Mouse (Mus musculus) T-helper 17 cell (primary cell): ENCODE results near the gene Tollip.

ENCODE experiments used
- in situ Hi-C, 2 experiments: fragments of 300-600 bp; cut with MboI, MseI; formaldehyde crosslinking; loops; 1 replicate in 1 of 2; 2 replicates in 1 of 2; pipeline ENCODE4 v1.15.1; 2025; ENCODE audit warnings: high pct_unique_total_duplicates in 2 of 2

Tollip gene

GRCm38 (mm10) chr7:141934128-141934898 lies 16.0 kb upstream of the Tollip start:
- in situ Hi-C loops: no loop called here

- in situ Hi-C loops: no loop called here
These were observed 10.3 kb upstream of the Tollip start for GRCm38 (mm10) chr7:141928642-141929041.

DNA sequence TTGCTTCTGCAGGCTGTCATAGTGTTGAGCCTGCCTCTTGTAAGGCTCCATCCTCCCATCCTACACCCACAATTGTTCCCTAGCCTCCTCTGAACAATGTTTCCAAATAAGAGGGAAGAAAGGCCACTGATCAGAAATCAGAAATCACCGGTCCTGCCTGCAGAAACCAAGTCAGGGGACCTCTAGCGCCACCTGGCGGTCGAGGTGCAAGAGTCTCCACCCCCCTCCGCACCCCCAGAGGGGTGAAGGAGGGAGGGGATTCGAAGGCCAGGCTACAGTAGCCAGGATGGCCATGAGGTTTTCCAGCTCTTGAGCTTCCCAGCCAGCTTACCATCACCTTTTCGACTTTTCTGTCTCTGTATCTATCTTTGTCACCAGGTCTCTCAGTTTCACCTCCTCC lies 6.6 kb upstream of the Tollip start:
- in situ Hi-C loops: loop anchor here (5.0 kb wide), 1 partner anchor 168 kb away; no protein-coding TSS in a partner anchor

DNA sequence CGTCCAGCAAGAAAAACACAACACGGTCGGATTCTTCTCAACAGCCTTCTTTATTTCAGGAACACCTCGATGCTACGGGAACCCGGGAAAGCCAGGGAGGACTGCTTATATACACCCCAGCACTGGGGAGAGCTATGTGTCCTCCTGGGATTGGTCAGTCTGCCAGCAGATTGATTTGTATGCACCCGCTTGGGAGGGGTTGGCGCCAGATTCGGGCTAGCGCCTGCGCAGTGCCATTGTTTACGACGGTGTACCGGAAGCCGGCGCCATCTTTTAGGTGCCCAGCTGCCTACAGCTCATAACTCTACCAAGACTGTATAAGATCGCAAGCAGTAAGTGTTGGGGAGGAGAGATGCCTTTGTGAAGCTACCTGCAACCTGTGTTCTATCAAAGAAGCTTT lies 5.8 kb upstream of the Tollip start:
- in situ Hi-C loops: loop anchor here (5.0 kb wide), 1 partner anchor 167 kb away; no protein-coding TSS in a partner anchor

- in situ Hi-C loops: no loop called here
These were observed 7.0 kb downstream of the Tollip start for GRCm38 (mm10) chr7:141911305-141911704.

DNA sequence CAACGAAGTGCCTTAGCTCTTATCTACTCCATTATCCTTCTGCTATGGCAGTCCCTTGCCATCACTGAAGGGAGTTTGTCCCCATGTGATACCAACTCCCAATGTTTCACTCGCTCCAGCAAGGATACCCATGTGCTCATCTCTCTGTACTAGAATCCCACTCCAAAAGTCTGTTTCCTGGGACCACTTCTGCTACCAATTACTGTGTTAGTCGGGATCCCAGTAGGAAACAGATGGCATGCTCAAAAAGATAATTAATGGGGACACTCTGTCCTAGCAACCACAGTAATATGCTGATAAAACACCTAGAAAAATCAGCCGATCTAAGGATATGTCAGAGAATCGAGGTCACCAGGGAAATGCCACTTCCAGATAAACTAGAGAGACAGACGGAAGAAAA lies 9.7 kb downstream of the Tollip start:
- in situ Hi-C loops: no loop called here

GRCm38 (mm10) chr7:141902791-141903190 lies 15.5 kb downstream of the Tollip start:
- in situ Hi-C loops: loop anchor here in 1 of 2 experiments (5.0 kb wide), 3 partner anchors 325 to 490 kb away; partner anchors contain the start of genes Polr2l and Tspan4

DNA sequence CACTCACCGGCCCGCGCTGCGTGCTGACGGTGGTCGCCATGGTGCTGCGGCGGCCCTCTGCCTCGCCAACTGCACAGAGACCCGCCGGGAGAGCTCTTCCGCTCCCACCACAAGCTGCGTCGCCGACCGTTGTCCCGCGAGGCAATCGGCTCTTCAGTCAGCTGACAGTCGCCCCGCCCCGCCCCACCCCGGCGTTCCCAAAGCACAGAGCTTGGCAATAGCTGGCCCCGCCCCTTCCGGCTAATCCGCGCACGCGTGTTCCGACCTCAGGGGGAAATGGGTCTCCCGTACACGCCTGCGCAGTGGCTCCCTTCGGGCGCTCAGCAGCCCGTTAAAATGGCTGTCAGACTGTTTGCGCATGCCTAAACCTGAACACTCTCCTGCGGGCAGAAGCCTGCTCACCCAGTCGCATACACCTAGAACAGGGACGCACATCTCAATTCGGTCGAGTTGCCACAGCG lies 16.0 kb downstream of the Tollip start:
- in situ Hi-C loops: loop anchor here in 1 of 2 experiments (5.0 kb wide), 3 partner anchors 325 to 490 kb away; partner anchors contain the start of genes Polr2l and Tspan4

DNA sequence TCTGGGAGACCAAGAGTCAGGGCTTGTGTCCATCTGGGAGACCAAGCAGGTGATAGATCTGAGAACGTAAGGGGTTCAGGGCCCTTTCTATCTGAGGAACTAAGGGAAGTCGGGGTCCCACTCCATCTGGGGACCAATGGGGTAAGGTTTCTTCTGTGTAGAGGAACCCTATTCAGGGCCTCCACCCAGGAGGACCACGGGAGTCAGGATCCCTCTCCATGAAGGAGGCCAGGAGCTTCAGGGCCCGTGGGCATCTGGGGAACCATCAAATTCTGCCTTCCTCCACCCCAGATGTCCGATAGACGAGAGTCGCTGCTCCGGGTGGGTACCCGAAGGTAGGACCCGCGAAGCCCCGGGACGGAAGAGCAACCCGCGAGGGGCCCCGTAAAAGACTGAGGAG lies 16.5 kb downstream of the Tollip start:
- in situ Hi-C loops: loop anchor here in 1 of 2 experiments (5.0 kb wide), 3 partner anchors 325 to 490 kb away; partner anchors contain the start of genes Polr2l and Tspan4

DNA sequence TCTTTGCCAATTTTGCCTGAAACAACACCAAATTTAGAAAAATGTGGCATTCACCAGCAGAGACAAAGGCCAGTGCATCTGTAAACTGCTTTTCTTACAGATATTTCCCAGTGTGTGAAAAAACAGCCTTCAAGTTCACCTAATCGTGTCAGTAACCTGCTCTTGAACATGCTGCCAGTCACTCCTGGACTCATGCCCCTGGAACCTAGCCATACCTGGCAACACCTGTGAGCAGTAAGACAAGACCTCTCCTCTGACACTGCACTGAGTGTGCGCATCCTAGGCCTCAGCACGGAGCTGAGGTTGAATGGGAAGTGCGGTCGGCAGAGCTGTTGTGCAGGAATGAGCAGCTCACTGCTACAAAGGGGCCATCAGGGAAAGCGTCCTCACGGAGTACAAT lies 26.2 kb downstream of the Tollip start:
- in situ Hi-C loops: no loop called here

- in situ Hi-C loops: no loop called here
These were observed 39.5 kb downstream of the Tollip start for GRCm38 (mm10) chr7:141878813-141879212.

- in situ Hi-C loops: no loop called here
These were observed 43.4 kb downstream of the Tollip start for GRCm38 (mm10) chr7:141874891-141875290.

GRCm38 (mm10) chr7:141870553-141870952 lies 47.8 kb downstream of the Tollip start:
- in situ Hi-C loops: no loop called here

DNA sequence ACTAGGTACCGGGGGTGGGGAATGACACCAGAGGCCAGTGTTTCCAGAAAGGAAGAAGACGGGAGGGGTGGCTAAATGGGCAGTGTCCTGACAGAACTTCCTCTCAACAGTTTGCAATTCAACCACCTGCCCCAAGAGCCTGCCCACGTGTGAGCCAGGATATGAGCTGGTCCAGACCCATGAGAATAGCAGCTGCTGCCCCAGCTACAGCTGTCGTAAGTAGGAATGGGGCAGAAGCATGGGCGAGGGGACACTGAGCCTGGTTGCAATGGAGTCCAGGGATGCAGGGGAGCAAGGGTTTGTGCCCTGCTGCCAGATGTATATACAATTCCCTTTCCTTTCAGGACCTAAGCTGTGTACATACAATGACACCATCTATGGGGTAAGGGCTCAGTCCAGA lies 48.7 kb downstream of the Tollip start:
- in situ Hi-C loops: loop anchor here (5.0 to 10.0 kb wide), 2 partner anchors 172 to 855 kb away; no protein-coding TSS in a partner anchor

DNA sequence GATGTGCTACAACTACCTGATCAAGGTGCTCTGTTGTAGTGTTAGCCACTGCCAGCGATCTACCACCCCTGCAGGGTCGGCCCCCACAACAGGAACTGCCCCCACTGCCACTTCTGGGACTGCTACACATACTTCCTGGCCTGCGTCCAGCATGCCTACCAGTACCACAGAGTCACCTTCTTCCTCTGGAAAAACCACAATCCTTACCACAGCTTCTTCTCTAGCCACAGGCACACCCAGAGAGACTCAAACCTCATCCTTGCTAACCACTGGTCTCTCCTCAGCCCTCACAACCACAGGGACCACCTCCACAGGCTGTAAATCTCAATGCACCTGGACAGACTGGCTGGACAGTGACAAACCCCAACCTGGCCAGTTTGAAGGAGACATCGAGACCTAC lies 57.3 kb downstream of the Tollip start:
- in situ Hi-C loops: loop anchor here in 1 of 2 experiments (10.0 kb wide), 1 partner anchor 864 kb away; no protein-coding TSS in a partner anchor

GRCm38 (mm10) chr7:141840354-141840753 lies 78.0 kb downstream of the Tollip start:
- in situ Hi-C loops: no loop called here

- in situ Hi-C loops: loop anchor here in 1 of 2 experiments (10.0 kb wide), 1 partner anchor 134 kb away; no protein-coding TSS in a partner anchor
These were observed 79.5 kb downstream of the Tollip start, which contains the start of gene Muc5b for GRCm38 (mm10) chr7:141838779-141839178. Muc5b (plus strand) TSS chr7:141839070.

DNA sequence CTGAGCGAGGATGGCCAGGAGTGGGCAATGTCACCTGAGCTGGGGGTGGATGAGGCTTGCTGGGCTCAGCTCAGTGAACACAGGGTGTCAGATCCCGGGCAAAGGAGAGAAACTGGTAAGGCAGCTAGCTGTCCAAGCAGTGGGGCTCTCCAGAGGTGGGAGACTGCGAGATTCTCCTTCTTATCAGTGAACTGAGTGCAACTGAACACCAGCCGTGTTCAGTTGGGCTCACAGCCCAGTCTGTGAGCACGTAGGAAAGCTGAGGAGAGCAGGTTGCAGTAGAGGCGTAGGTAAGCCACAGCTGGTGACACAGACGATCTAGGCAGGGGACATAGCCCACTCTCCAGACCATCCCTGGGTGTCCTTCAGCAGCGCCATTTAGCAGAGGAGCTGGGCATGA lies 81.9 kb downstream of the Tollip start:
- in situ Hi-C loops: loop anchor here in 1 of 2 experiments (10.0 kb wide), 1 partner anchor 132 kb away; no protein-coding TSS in a partner anchor

DNA sequence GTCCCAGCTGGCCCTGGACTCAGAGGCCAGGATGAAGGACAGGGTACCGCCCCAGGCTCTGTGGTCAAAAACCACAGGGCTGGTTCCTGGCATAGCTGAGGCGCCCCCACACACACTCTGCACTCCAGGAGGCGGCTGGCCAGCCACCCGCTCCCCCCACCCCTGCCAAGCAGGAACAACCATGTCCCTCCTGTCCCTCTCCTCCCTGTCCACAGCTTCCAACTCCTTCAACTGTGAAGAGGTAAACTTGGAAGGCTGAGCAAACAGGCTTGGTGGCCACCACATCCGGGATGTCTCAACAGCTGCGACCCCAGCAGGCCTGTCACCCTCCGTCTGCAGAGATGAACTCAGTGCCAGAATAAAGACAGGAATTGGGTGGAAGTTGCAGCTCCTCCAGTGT lies 82.4 kb downstream of the Tollip start:
- in situ Hi-C loops: loop anchor here in 1 of 2 experiments (10.0 kb wide), 1 partner anchor 131 kb away; no protein-coding TSS in a partner anchor
